ENCODE assay signal across 18 mouse cellular contexts in genomic region chr9:116649086-116649792, GRCm38 (mm10).
DNase-seq lines count a peak whose midpoint lies in the region; ATAC-seq and TF ChIP-seq lines count a peak whose summit lies in the region.
"Had no signal": no experiment of that assay in that cellular context is flagged by ENCODE, and none has a peak within 500 bp of the region (broad histone marks: within the 10 kb centered on the region; RNA-seq: fewer than 3 reads in every experiment).

No protein-coding gene starts in this region.

- peak; percentile 88 for ATAC-seq in lung, embryonic 14.5 days (ENCODE audit: insufficient read depth)
- ATAC-seq: intestine, postnatal 0 days had no signal

- H3K27ac ChIP-seq in heart, embryonic 10.5 days: 0 out of 2 replicates have a peak overlapping the region, but pooled peaks have one; percentile 10
- H3K27ac ChIP-seq in lung, embryonic 14.5 days (ENCODE audit: low read depth): peak overlapping the region; percentile 81
- H3K27ac ChIP-seq: embryonic facial prominence, embryonic 15.5 days; hindbrain, embryonic 14.5 days; left cerebral cortex, adult 2 months; liver, embryonic 13.5 days; neural tube, embryonic 13.5 days had no signal

- WGBS in heart, embryonic 10.5 days: 40% methylated on average over 9 of the region's 9 CpGs
- 7% methylated on average over 9 of the region's 9 CpGs for WGBS in lung, embryonic 14.5 days
- WGBS in lung, adult 2 months: 37% methylated on average over 9 of the region's 9 CpGs

- H3K27me3 ChIP-seq in heart, embryonic 10.5 days (ENCODE audit: insufficient read depth, poor library complexity, severe bottlenecking): no peaks in the 10 kb centered on the region
- H3K27me3 ChIP-seq in lung, embryonic 14.5 days (ENCODE audit: insufficient read depth, low read length): no peaks in the 10 kb centered on the region
- H3K27me3 ChIP-seq: embryonic facial prominence, embryonic 15.5 days; liver, embryonic 13.5 days; neural tube, embryonic 13.5 days had no signal

- no peak overlapping the region for H3K4me3 ChIP-seq in heart, embryonic 10.5 days
- H3K4me3 ChIP-seq in lung, embryonic 14.5 days (ENCODE audit: low read depth, low read length): no peak overlapping the region
- H3K4me3 ChIP-seq in lung, adult 2 months (replicated peaks; ENCODE audit: extremely low read depth, low read depth, low read length): no peak overlapping the region
- H3K4me3 ChIP-seq: embryonic facial prominence, embryonic 15.5 days; left cerebral cortex, adult 2 months; liver, embryonic 13.5 days; neural tube, embryonic 13.5 days had no signal

- DNase-seq in heart, embryonic 10.5 days (ENCODE audit: low spot score): peak; percentile 62
- no peak for DNase-seq in heart, adult 18-20 months
- peak; percentile 76 for DNase-seq in lung, embryonic 14.5 days
- DNase-seq in lung, adult 2 months: no peak
- DNase-seq in ovary, postnatal 36 days (ENCODE audit: low spot score): peak; percentile 4
- DNase-seq in ovary, postnatal 10 days (ENCODE audit: low spot score): no peak
- DNase-seq in mesoderm, embryonic 11.5 days (ENCODE audit: low read depth, low spot score): peak; percentile 28
- DNase-seq in urinary bladder, adult 2 months (ENCODE audit: low spot score): no peak
- DNase-seq: adrenal gland, postnatal 14 days; cerebellum, adult 18-20 months; heart, postnatal 10 days; liver, embryonic 13.5 days; thymus, postnatal 36 days had no signal

- peaks cover 6% of the 10 kb centered on the region; the same call in 1 of the 2 replicates for H3K4me1 ChIP-seq in heart, embryonic 10.5 days
- peaks cover 13% of the 10 kb centered on the region for H3K4me1 ChIP-seq in lung, embryonic 14.5 days (ENCODE audit: insufficient read depth)
- H3K4me1 ChIP-seq in lung, adult 2 months (ENCODE audit: control insufficient read depth, insufficient read depth, low read length): peaks cover 3% of the 10 kb centered on the region; the same call in 1 of the 2 replicates
- H3K4me1 ChIP-seq: embryonic facial prominence, embryonic 15.5 days; liver, embryonic 13.5 days; neural tube, embryonic 13.5 days had no signal

- H3K9me3 ChIP-seq in heart, embryonic 10.5 days: no peaks in the 10 kb centered on the region
- H3K9me3 ChIP-seq in lung, embryonic 14.5 days (ENCODE audit: low read depth, low read length): no peaks in the 10 kb centered on the region
- H3K9me3 ChIP-seq: embryonic facial prominence, embryonic 15.5 days; liver, embryonic 13.5 days; neural tube, embryonic 13.5 days had no signal

- H3K4me2 ChIP-seq in lung, embryonic 14.5 days: no peak overlapping the region
- H3K4me2 ChIP-seq: embryonic facial prominence, embryonic 15.5 days; hindbrain, embryonic 14.5 days; liver, embryonic 13.5 days; neural tube, embryonic 13.5 days had no signal

- no peak for TF ChIP-seq CTCF in lung, embryonic 14.5 days (IDR thresholded peaks at IDR 0.05; ENCODE audit: low read depth)
- TF ChIP-seq CTCF in lung, adult 2 months (IDR thresholded peaks at IDR 0.05; ENCODE audit: insufficient read depth, low read length): no peak

- H3K9ac ChIP-seq in lung, embryonic 14.5 days: no peak overlapping the region
- H3K9ac ChIP-seq: embryonic facial prominence, embryonic 15.5 days; hindbrain, embryonic 14.5 days; liver, embryonic 13.5 days; neural tube, embryonic 13.5 days had no signal

- no peaks in the 10 kb centered on the region for H3K36me3 ChIP-seq in heart, embryonic 10.5 days
- no peaks in the 10 kb centered on the region for H3K36me3 ChIP-seq in lung, embryonic 14.5 days (ENCODE audit: insufficient read depth)
- H3K36me3 ChIP-seq: embryonic facial prominence, embryonic 15.5 days; liver, embryonic 13.5 days; neural tube, embryonic 13.5 days had no signal

- no peak for TF ChIP-seq POLR2A in lung, adult 2 months (IDR thresholded peaks at IDR 0.05; ENCODE audit: borderline replicate concordance, extremely low read depth, low read depth, low read length)

Comparison
In these comparisons a context has a peak if more than half of its experiments do, and no peak if none do; other contexts are left out.
1. DNase-seq: peak in heart, embryonic 10.5 days (single experiment), lung, embryonic 14.5 days (single experiment), ovary, postnatal 36 days (single experiment) and mesoderm, embryonic 11.5 days (single experiment); none in heart, adult 18-20 months (0 of 2), lung, adult 2 months (single experiment), ovary, postnatal 10 days (single experiment) and urinary bladder, adult 2 months (single experiment).